In genomic region chr16:92825908-92826650, GRCm38 (mm10) we compare ENCODE assay signal across 8 mouse cellular contexts. TPM values are rescaled to one million over a fixed set of nuclear protein-coding genes. Genes with fewer than 3 reads are reported as not detected.
DNase-seq lines count a peak whose midpoint lies in the region; ATAC-seq and TF ChIP-seq lines count a peak whose summit lies in the region.

Gene Runx1 (minus strand): TSS chr16:92826149.

- H3K36me3 ChIP-seq in liver, embryonic 12.5 days = 0 out of 2 replicates have a peak, but pooled peaks cover 3% of the 10 kb centered on the region
- no peaks in the 10 kb centered on the region for H3K36me3 ChIP-seq in small intestine, adult 2 months (ENCODE audit: control insufficient read depth, insufficient read depth, low read length)
- H3K36me3 ChIP-seq in midbrain, embryonic 13.5 days = no peaks in the 10 kb centered on the region

- no peaks in the 10 kb centered on the region; the same call in 1 of the 2 replicates for H3K27me3 ChIP-seq in liver, embryonic 12.5 days (replicated peaks)
- no peaks in the 10 kb centered on the region for H3K27me3 ChIP-seq in small intestine, adult 2 months (ENCODE audit: control insufficient read depth, insufficient read depth, low read length)
- H3K27me3 ChIP-seq in midbrain, embryonic 13.5 days = no peaks in the 10 kb centered on the region

- H3K27ac ChIP-seq in liver, embryonic 12.5 days = peak within 1 kb of the TSS; percentile 95
- H3K27ac ChIP-seq in small intestine, adult 2 months (ENCODE audit: insufficient read depth, low read depth, low read length) = peak within 1 kb of the TSS; percentile 76
- H3K27ac ChIP-seq in midbrain, embryonic 13.5 days = no peak within 1 kb of the TSS

- TF ChIP-seq POLR2A in small intestine, adult 2 months (IDR thresholded peaks at IDR 0.05; ENCODE audit: low read depth, low read length) = no peak

- peak within 1 kb of the TSS; percentile 81 for H3K9ac ChIP-seq in liver, embryonic 12.5 days
- no peak within 1 kb of the TSS for H3K9ac ChIP-seq in midbrain, embryonic 13.5 days (replicated peaks)

- H3K4me1 ChIP-seq in liver, embryonic 12.5 days = peaks cover 50% of the 10 kb centered on the region
- peaks cover 2% of the 10 kb centered on the region; the same call in 1 of the 2 replicates for H3K4me1 ChIP-seq in small intestine, adult 2 months (ENCODE audit: control insufficient read depth, insufficient read depth, insufficient read length, low read length)
- peaks cover 27% of the 10 kb centered on the region for H3K4me1 ChIP-seq in midbrain, embryonic 13.5 days (replicated peaks)

- peak; percentile 60 for DNase-seq in layer of hippocampus, adult 11-12 months (ENCODE audit: low spot score)
- DNase-seq in layer of hippocampus, adult 8-10 months (ENCODE audit: low spot score in 2 of 2) = no peak
- DNase-seq in brain, adult 2 months (ENCODE audit: low read depth, low spot score) = peak; percentile 33
- DNase-seq in kidney, postnatal 25 days = no peak
- DNase-seq in embryo, embryonic 9.5 days (ENCODE audit: extremely low spot score) = no peak

- no peaks in the 10 kb centered on the region for H3K9me3 ChIP-seq in liver, embryonic 12.5 days (replicated peaks)
- H3K9me3 ChIP-seq in midbrain, embryonic 13.5 days = no peaks in the 10 kb centered on the region

- peak within 1 kb of the TSS; percentile 70 for H3K4me3 ChIP-seq in liver, embryonic 12.5 days
- H3K4me3 ChIP-seq in small intestine, adult 2 months (ENCODE audit: low read depth, low read length) = peak within 1 kb of the TSS; percentile 62
- H3K4me3 ChIP-seq in midbrain, embryonic 13.5 days (replicated peaks) = no peak within 1 kb of the TSS

- TF ChIP-seq CTCF in small intestine, adult 2 months (IDR thresholded peaks at IDR 0.05; ENCODE audit: extremely low read depth, insufficient read length, insufficient replicate concordance, low read depth, low read length) = no peak

- H3K4me2 ChIP-seq in liver, embryonic 12.5 days = peak within 1 kb of the TSS; percentile 79
- no peak within 1 kb of the TSS for H3K4me2 ChIP-seq in midbrain, embryonic 13.5 days (replicated peaks)

- peak; percentile 54 for ATAC-seq in liver, embryonic 12.5 days
- ATAC-seq in midbrain, embryonic 13.5 days = no peak

- 23% methylated on average over 11 of the region's 11 CpGs for WGBS in liver, embryonic 12.5 days (ENCODE audit: insufficient replicate concordance)
- WGBS in small intestine, adult 2 months = 71% methylated on average over 11 of the region's 11 CpGs
- 91% methylated on average over 11 of the region's 11 CpGs for WGBS in midbrain, embryonic 13.5 days

RNA-seq across cellular contexts. Expression of gene Runx1, which starts in this region (rescaled TPM):
- 1 to 10 TPM in 3 of 4 experiments, under 1 TPM in 1; 0.59 to 9.4 (median 4.7) TPM for total RNA-seq in layer of hippocampus, adult 8-10 months (2022)
- polyA plus RNA-seq in liver, embryonic 12.5 days (2016; fragmentation: Nextera tagmentation; extraction: Ambion mirVana) = 11.7 and 13.5 TPM in 2 replicates
- 15.4 and 16.0 TPM in 2 replicates for polyA plus RNA-seq in small intestine, adult 2 months (2012; rRNA removed)
- polyA plus RNA-seq in midbrain, embryonic 13.5 days (2015; fragmentation: Nextera tagmentation; extraction: Ambion mirVana) = 0.52 and 1.1 TPM in 2 replicates

Comparison
In these comparisons a context has a peak if more than half of its experiments do, and no peak if none do; other contexts are left out.
1. DNase-seq: peak in layer of hippocampus, adult 11-12 months (single experiment) and brain, adult 2 months (single experiment); none in layer of hippocampus, adult 8-10 months (0 of 2), kidney, postnatal 25 days (0 of 2) and embryo, embryonic 9.5 days (single experiment).